Mouse (Mus musculus): ENCODE results near the gene Dirc2.

Gene Dirc2

GRCm38 (mm10) chr16:35686491-35686890 is 82.7 kb downstream of the Dirc2 start:
- ATAC-seq (ENCODE audit: low TSS enrichment): no peak

GRCm38 (mm10) chr16:35685027-35685426 is 84.1 kb downstream of the Dirc2 start:
- no peak for ATAC-seq (ENCODE audit: low TSS enrichment)

- ATAC-seq (ENCODE audit: low TSS enrichment): no peak
These were observed 87.6 kb downstream of the Dirc2 start for GRCm38 (mm10) chr16:35681327-35682108.

GRCm38 (mm10) chr16:35678476-35678875 is 90.7 kb downstream of the Dirc2 start:
- ATAC-seq (ENCODE audit: low TSS enrichment): no peak

- no peak for ATAC-seq (ENCODE audit: low TSS enrichment)
These were observed 91.5 kb downstream of the Dirc2 start for GRCm38 (mm10) chr16:35677511-35678113.

DNA sequence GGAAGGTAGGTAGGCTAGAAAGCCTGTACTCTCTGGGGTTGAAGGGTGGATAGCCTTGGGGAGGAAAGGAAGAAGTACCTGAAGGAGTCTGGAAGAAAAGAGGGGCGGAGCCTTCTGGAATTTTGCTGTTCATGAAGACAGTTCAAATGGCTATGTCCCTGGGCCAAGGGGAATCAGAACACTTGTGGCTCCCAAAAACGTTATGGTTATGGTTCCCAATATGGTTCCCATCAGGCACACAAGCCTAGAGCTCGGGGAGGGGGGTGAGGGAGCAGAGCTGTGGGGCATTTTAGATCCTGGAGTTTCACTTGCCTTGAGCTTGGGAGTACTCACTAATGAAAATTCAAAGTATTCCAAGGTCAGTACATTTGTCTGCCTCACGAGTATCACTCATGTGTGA is 104.3 kb downstream of the Dirc2 start:
- no peak for ATAC-seq (ENCODE audit: low TSS enrichment)

GRCm38 (mm10) chr16:35663831-35664414 is 105.2 kb downstream of the Dirc2 start:
- ATAC-seq (ENCODE audit: low TSS enrichment): no peak

GRCm38 (mm10) chr16:35660222-35660621 is 108.9 kb downstream of the Dirc2 start:
- ATAC-seq (ENCODE audit: low TSS enrichment): no peak

DNA sequence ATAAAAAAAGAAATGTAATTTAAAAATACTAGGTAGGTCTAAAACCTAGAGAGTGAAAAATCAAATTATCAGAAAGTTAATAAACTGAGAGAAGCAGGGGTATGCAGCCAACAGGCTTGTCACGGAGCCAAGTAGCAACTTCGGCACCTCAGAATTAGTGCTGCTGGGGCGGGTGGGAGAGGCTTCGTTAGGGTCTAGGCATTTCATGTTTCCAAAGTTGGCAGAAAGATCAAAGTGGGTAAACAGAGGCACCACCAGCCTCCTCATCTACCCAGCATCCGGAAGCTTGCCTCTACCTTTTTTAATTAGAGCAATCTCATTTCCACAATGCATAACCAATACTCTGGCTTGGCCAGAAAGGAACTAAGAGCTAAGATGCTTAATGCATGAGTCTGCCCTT is 115.2 kb downstream of the Dirc2 start:
- no peak for ATAC-seq (ENCODE audit: low TSS enrichment)

DNA sequence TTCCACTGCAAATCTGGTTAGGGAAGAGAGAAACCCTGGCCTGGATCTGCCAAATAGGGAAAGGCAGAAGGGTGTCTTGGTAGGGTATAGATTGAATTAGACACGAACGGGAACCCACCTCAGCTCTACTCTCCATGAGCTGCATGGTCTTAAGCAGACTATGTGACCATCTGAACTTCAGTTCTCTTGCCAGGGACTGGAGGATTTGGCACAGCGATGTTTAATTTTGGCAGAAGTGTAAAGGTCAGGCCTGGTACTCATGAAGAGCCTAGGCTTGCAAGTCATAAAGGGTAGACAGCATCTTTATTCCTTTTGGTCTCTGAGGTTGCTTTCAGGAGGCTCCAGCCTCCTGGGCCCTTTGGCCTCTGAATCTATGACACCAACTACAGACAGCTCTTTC is 116.5 kb downstream of the Dirc2 start:
- no peak for ATAC-seq (ENCODE audit: low TSS enrichment)

DNA sequence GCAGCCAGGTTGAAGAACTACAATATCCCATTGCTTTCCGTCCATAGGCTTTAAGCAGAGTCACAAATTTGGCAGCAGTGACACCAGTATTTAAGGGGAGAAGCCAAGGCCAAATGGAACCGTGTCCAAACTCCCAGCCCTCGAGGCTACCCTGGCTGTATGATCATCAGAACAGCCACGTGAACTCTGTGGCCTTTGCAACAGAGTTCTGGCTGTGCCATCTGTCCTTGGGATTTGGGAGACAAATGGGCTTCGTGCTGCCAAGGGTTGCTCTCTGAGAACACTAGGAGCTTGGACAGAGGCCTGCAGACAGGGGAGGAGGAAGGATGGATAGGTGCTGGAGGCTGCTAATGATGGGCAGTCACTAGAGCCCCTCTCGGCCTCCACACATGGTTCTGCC is 117.0 kb downstream of the Dirc2 start:
- ATAC-seq (ENCODE audit: low TSS enrichment): no peak

DNA sequence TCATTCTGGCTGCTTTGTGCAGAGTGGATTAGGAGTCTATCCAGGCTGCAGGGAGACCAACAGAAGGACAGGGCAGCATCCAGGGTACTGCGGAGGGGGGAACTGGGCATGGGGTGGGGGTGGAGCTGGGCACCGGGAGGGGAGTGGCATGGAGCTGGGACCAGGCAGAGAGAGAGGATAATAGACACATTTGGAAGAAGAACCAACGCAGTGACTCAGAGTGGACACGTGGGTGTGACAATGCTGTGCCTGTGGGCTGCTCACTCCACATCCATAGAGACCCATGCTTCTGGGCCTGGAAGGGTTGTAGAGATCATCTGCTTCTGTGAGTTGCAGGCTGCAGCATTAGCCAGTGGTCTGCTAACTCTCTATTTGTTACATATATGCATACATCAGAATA is 120.3 kb downstream of the Dirc2 start:
- ATAC-seq (ENCODE audit: low TSS enrichment): peak; percentile 80
